In genomic region chr15:12204319-12205159, GRCm38 (mm10) we compare ENCODE assay signal across 8 mouse cellular contexts. TPM values are rescaled to one million over a fixed set of nuclear protein-coding genes. Genes with fewer than 3 reads are reported as not detected.
A peak's percentile ranks its signal among the peaks of the same experiment; 100 is the strongest.
DNase-seq lines count a peak whose midpoint lies in the region; ATAC-seq lines count a peak whose summit lies in the region.

TSS of gene Mtmr12 (plus strand) at chr15:12205028.

- peak within 1 kb of the TSS; percentile 83 for H3K27ac ChIP-seq in intestine, embryonic 14.5 days (ENCODE audit: low read depth)

- peak within 1 kb of the TSS; percentile 81 for H3K4me3 ChIP-seq in intestine, embryonic 14.5 days (ENCODE audit: low read depth, low read length)

- peaks cover 17% of the 10 kb centered on the region; the same call in 1 of the 2 replicates for H3K4me1 ChIP-seq in intestine, embryonic 14.5 days (replicated peaks; ENCODE audit: control insufficient read depth, insufficient read depth, low read length)

- WGBS in intestine, embryonic 14.5 days, result under 1% methylated on average over 57 of the region's 58 CpGs

- peak within 1 kb of the TSS; percentile 76 for H3K4me2 ChIP-seq in intestine, embryonic 14.5 days (ENCODE audit: low read length)

- intact Hi-C loops in left cerebral cortex, postnatal 14 days (cut with DNase I), result loop anchor here (5.0 kb wide), 1 partner anchor 43 kb away; no protein-coding TSS in a partner anchor

- peak within 1 kb of the TSS; percentile 92 for H3K9ac ChIP-seq in intestine, embryonic 14.5 days (ENCODE audit: low read length)

- no peaks in the 10 kb centered on the region for H3K9me3 ChIP-seq in intestine, embryonic 14.5 days (ENCODE audit: control insufficient read depth, low read length)

- ATAC-seq in intestine, embryonic 14.5 days (replicated peaks; ENCODE audit: low FRiP score, low TSS enrichment, low read depth), result peak; percentile 97

- H3K27me3 ChIP-seq in intestine, embryonic 14.5 days (replicated peaks; ENCODE audit: control insufficient read depth, insufficient read depth, low read length), result no peaks in the 10 kb centered on the region

- DNase-seq in adrenal gland, adult 18-20 months (ENCODE audit: low spot score in 2 of 2), result peak; percentile 100
- DNase-seq in embryo, embryonic 11 days, result peak; percentile 99
- peak; percentile 100 for DNase-seq in gastrocnemius, postnatal 25 days
- peak; percentile 99 for DNase-seq in intestine, embryonic 14.5 days (ENCODE audit: low spot score)
- DNase-seq in left cerebral cortex, postnatal 14 days (ENCODE audit: low spot score in 2 of 2), result peak; percentile 99 to 100
- DNase-seq in mesoderm, embryonic 11.5 days (ENCODE audit: low read depth, low spot score), result peak; percentile 99
- DNase-seq in right cerebral cortex, postnatal 36 days (ENCODE audit: low spot score in 2 of 2), result peak; percentile 99
- DNase-seq in yolk sac, embryonic 10.5 days (ENCODE audit: low spot score), result peak; percentile 99

- no peaks in the 10 kb centered on the region for H3K36me3 ChIP-seq in intestine, embryonic 14.5 days (ENCODE audit: control insufficient read depth, insufficient read depth, low read length)

RNA-seq across cellular contexts. Expression of gene Mtmr12, which starts in this region (rescaled TPM):
- 10 to 100 TPM; 17.6 to 24.1 TPM for total RNA-seq in adrenal gland, adult 18-20 months (2021)
- total RNA-seq in gastrocnemius, postnatal 25 days (2021), result 1 to 10 TPM; 3.1 to 4.7 TPM
- 21.2 and 23.9 TPM in 2 replicates for polyA plus RNA-seq in intestine, embryonic 14.5 days (2014; fragmentation: Nextera tagmentation; extraction: Ambion mirVana)
- total RNA-seq in left cerebral cortex, postnatal 14 days (2021), result 10 to 100 TPM; 20.4 to 31.3 TPM

Comparison
In these comparisons a context has a peak if more than half of its experiments do, and no peak if none do; other contexts are left out.
1. Peak in every context shown above with its lines: DNase-seq, ATAC-seq, H3K4me3 ChIP-seq and H3K27ac ChIP-seq.